Mouse (Mus musculus) lung, postnatal 0 days (tissue): ENCODE measurements around the gene Hmgn3.

Experiments used
- CTCF ChIP-seq: IDR thresholded peaks from 2 replicates; pipeline ENCODE4 v1.5.1; 2016; ENCODE audit warnings: antibody characterized with exemption, mild to moderate bottlenecking
- EP300 ChIP-seq: IDR thresholded peaks from 2 replicates; pipeline ENCODE4 v1.6.1; 2016; ENCODE audit warnings: antibody characterized with exemption, mild to moderate bottlenecking, control low read depth

DNA sequence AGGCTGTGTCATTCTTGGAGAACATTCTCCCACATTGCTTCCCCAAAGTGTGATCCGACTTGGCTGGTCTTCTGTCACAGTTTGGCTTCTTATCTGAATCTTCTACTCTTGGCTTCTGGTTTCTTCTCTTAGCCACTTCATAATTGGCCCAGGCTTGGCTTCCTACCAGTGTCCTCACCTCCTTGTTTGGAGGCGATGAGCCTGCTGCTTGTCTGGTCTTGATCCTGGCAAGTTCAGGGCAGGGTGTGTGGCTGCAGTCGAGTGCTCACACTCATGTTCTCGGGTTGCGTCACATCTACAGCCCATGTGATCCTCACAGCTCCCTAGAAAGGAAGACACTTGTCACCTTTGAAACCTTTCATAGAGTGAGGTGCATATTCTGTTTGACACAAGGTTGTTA lies 78.2 kb downstream of the Hmgn3 start:
- no peak for TF ChIP-seq CTCF
- TF ChIP-seq EP300: no peak
